Mouse (Mus musculus) left cerebral cortex, postnatal 10 days (tissue): ENCODE measurements around the gene Rbmy. TPM values are rescaled to one million over a fixed set of nuclear protein-coding genes. Genes with fewer than 3 reads are reported as not detected.
"Not testable (repeated sequence)": the region's sequence is repeated elsewhere in the genome, so short reads cannot be mapped to it uniquely, and the experiment has no call there.

Experiments
- DNase-seq, 2 experiments: peaks; one replicate each; pipeline ENCODE4 v3.0.0; 2021 to 2022; ENCODE audit warnings: low spot score in 2 of 2, mixed read lengths in 1 of 2; ENCODE audit errors: extremely low spot score in 1 of 2
- intact Hi-C: fragments of 180-260 bp; cut with DNase I; formaldehyde crosslinking; loops from one replicate; pipeline ENCODE4 v1.15.1; 2025
- total RNA-seq, 2 experiments: library from RNA; stranded (reverse); gene quantifications; 2 replicates each; pipeline ENCODE4 v1.2.3; 2021

Gene Rbmy
- not detected for total RNA-seq

DNA sequence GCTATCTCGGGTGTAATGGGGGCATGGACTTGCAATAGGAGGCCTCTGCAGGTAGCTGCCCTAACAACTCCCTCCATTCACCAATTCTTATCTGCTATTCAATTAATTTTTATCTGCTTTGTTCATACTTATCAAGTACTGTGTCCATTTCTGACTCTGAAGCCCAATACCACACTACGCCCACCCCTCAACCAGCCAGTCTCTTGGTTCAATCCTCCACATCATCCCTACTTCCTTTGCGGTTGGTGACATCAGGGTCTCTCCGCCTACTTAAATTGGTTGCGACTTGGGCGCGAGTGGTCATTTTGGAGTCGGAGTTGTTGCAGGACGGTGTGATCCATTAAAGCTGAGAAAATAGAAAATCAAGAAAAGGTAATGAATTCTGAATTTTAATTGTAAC is at the start of gene Rbmy, which contains the start of gene Gm10256:
Gene Rbmy, plus strand, starts transcription at position 301 of the 400 bp plus-strand sequence.
Gene Gm10256, plus strand, starts transcription at position 320 of the 400 bp plus-strand sequence.
- DNase-seq, intact Hi-C loops: not testable (repeated sequence)

DNA sequence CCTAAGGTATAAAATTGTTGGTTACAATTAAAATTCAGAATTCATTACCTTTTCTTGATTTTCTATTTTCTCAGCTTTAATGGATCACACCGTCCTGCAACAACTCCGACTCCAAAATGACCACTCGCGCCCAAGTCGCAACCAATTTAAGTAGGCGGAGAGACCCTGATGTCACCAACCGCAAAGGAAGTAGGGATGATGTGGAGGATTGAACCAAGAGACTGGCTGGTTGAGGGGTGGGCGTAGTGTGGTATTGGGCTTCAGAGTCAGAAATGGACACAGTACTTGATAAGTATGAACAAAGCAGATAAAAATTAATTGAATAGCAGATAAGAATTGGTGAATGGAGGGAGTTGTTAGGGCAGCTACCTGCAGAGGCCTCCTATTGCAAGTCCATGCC is 34.4 kb upstream of the Rbmy start, which contains the start of gene Gm4064:
Gene Gm4064, minus strand, starts transcription at position 101 of the 400 bp plus-strand sequence.
- DNase-seq, intact Hi-C loops: not testable (repeated sequence)

Other genes with a start within 250 kb of the Rbmy start
- not detected for gene H2al2c, start 231.6 kb upstream of the Rbmy start, total RNA-seq
- gene Sry, start 167.0 kb upstream of the Rbmy start, total RNA-seq: not detected
- gene H2al2b, start 110.0 kb upstream of the Rbmy start, total RNA-seq: not detected
- gene Gm4064, start 34.5 kb upstream of the Rbmy start, total RNA-seq: not detected
- not detected for gene Gm10256, start within 50 bp of the Rbmy start, total RNA-seq
- not detected for gene Gm10352, start 70.3 kb downstream of the Rbmy start, total RNA-seq
- gene Gm29289, start 101.9 kb downstream of the Rbmy start, total RNA-seq: not detected